Mouse (Mus musculus): ENCODE data around the gene Notch2.

Gene Notch2

DNA sequence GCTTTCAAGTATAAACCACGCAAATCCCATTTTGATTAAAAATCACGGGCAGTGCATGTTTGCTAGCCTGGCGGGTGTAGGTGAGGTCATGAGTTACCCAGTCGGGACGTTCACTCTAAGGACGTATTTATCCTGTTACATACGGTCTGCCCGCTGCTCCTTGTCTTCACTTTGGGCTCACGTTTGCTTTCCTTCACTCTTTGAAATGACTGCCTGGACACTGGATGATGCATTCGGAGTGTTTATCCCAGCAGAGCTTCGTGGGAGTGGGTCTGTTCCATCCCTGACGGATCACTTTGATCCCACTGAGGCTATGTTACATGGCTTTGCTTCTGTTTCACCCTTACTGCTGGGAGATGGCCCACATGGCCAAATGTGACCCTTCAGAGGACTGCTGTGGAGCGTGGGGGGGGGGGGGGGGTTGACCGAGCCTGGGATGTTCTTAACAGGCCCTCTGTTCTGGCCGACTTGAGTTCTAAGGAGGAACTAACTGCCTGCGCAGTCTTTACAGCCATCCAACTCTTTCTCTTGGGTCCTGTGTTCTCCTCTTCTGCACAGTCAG is 38.2 kb downstream of the Notch2 start:
- peak in 1 of 2 experiments; percentile 10 for DNase-seq (ENCODE audit: low spot score in 2 of 2)

DNA sequence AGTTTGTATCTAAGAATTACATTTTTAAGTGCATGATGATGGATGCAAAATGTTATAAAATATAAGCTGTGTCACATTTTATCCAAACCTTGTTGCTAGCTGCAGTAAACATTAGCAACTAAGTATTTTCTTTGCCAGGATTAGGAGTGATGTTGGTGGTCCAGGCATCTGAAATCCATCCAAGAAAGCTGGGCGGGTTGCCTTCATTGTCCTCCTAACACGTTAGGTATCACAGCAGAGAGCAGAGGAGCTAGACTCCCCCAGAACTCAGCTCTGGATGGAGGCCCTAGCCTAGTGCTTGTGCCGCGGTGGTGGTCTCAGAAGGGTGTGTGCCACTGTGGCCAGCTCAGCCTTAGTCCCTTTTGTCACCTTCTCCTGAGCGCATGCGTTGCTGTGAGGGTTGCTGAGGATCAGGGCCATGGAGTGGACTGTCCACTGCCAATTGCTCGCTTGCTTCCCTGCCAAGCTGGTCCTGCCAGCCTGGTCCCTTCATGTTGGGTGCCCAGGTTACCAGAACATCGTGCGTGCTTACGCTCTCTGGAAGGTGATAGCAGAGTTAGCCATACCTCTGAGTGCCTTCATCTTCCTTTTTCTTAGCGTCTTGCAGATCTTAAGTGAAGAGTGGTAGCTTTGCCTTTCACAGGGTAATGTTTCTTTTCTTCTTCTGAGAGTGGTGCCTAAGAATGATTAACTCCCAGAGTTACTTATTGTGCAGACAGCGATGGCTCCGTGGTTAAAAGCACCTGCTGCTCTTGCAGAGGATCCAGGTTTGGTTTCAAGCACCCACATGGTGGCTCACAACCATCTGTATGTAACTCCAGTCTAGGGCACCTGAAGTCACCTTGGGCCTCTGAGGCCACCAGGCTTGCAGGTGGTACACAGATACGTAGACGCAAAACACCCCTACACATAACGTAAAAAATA is 39.4 kb downstream of the Notch2 start:
- no peak for DNase-seq (ENCODE audit: low spot score in 2 of 2)

DNA sequence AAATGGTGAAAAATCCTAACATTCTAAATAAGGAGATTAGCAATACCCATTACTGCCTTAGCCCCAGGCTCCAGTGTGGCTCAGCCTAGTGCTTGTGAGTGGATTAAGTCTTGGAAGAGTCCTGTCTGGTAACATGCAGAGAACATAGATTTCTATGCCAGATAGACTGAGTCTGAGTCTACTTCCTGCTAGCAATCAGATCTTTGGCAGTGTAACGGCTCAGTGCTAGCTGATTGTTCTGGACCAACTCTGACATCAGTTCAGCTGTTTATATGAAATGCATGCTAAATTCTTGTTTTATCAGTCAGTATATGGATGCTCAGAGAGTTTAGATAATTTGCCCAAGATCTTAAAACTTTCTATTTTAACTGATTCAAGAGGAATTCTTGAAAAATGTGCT is 40.5 kb downstream of the Notch2 start:
- DNase-seq (ENCODE audit: low spot score in 2 of 2) = no peak

DNA sequence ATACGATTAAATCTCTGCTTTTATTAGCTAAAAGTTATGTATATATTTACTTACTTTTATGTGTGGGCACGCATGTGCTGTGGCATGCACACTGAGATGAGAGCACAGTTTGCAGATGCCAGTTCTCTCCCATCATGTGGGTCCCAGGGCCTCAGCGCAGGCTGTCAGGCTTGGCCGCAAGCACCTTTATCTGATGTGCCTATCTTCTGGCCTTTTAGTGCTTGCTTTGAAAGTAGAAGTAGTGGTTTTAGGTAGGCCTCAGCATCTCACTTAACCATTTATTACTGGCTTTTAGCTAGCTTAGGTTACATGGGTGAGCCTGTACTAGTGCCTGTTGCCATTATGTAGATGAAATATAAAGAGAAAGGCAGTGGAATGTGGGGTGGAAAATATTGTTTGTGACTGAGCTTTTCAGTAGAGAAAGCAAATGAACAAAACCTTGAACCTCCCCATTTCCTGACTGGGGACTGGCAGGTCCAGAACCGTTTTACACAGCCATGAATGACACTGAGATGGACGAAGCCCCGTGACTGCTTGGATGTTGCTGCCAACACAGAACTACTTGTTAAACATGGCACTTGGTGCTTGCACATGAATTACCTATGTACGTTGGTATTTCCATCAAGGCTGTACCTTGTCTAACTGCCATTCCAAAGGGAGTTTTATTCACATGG is 41.1 kb downstream of the Notch2 start:
- no peak for DNase-seq (ENCODE audit: low spot score in 2 of 2)

DNA sequence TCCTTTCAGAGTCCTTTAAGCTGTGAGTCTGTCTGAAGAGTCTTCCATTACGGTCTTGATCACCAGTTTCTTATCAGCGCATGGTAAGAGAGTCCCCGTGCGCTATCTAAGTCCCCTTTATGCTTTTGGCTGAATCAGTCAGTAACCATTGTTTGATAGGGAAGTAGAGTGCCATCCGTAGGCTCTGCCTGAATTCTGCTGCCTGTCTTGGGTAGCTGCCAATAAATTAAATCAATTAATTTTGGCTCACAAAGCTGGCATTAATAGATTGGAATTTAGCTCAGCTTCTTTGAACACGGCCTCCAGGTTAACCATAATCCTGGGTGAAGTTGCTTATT is 41.6 kb downstream of the Notch2 start:
- no peak for DNase-seq (ENCODE audit: low spot score in 2 of 2)

DNA sequence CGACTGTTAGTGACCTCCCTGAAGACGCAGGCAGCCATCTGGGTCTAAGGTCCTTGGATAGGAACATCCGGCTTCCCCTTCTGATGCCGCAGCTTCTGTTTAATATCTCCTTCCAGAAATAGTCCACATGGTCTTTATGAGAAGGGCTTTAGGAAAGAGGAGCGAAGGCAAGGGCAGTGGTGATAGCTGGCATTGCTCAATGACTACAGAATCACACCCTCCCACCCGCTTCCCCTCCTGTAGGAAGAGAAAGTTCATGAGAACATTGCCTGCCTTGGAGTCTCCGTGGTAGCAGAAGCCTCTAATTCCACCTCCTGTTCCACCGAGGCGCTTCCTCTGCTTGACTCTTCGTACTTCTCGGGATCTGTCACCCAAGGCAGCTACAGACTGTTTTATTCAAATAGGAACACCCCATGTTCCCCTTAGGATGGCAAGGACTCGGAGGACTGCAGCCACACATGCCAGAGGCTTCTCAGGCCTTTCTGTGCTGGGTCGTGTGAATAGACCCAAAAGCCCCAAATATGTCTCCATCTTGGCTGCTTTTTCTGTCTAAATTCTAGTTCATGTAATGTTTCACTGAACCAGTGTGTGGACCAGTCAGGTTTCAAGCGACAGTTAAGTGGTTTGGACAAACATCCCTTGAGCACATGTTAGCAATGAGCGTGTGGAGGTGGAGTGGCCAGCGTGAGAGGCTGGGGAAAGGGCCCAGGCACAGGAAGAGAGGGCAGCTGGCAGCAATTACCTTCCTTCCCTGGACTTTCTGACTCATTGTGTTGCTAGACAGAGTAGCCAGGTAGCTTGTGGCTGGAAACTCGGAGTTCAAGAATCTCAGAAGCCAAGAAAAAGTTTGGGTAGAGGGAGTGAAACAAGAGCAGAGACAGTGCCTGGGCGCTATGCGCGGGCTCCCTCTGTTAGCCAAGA is 42.7 kb downstream of the Notch2 start:
- DNase-seq (ENCODE audit: low spot score in 2 of 2) = no peak

DNA sequence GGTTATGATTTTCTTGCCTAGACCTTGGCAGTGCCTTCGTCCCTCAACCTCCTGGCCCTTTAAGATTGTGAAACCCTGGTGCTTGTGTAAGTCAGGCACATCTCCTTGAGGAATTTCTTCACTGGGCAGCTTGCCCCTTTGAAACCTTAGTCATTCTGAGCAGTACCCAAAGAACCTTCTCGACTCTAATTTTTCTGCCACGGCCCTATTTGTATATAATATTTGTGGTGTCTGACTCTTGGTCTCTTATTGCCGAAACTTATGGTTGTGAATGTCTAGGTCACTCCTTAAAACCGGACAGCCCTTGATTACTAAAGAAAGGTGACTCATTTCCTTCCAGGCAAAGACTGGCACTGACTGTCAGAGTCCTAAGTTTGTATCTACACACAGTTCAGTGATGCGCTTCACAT is 43.6 kb downstream of the Notch2 start:
- no peak for DNase-seq (ENCODE audit: low spot score in 2 of 2)

DNA sequence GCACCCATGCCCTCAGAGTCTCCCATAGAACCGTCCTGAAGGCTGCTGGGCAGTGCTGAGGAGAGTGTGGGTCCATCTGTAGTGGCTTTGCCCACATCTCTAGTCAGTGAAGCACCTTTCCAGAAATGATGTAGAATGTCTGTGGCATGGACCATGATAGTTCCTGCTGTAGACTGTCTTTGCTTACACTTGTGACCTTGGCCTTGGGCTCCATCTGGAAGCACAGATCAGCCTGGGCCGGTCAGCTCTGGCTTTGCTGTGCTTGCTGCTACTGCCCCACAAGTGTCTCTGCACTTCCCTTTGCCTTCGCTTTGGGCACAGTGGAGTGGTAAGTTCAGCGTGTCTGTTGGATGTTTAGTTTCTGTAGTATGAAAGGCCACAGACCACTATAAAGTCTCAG is 45.7 kb downstream of the Notch2 start:
- DNase-seq (ENCODE audit: low spot score in 2 of 2) = no peak

DNA sequence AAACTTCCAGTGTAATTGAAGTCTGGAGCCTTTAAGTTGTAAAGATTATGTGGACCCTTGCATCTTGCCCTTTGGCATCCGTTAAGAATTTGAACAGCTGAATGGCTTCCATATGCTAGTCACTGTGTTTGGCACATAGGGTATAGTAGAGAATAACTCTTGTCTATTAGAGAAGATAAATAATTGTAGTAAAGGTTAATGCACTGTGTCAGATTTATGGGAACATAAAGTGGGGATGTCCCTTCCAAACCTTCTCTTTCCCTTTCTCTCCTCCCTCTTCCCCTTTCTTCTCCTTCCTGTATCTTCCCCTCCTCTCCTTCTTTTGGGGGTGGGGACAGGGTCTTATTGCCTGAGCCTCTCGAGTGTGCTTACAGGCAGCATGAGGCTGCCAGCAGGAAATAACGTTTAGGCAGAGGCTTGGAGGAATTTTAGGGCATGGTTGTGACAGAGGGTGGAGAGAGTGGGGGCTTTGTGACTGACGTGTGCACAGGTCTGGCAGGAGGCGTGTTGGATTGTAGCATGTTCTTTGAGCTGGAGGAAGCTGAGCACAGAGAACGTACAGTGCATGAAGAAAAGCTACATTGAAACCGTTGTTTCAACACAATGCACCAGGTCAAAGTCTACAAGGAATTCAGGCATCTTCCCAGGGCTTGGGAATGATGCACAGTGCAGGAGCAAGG is 47.8 kb downstream of the Notch2 start:
- DNase-seq (ENCODE audit: low spot score in 2 of 2) = no peak

DNA sequence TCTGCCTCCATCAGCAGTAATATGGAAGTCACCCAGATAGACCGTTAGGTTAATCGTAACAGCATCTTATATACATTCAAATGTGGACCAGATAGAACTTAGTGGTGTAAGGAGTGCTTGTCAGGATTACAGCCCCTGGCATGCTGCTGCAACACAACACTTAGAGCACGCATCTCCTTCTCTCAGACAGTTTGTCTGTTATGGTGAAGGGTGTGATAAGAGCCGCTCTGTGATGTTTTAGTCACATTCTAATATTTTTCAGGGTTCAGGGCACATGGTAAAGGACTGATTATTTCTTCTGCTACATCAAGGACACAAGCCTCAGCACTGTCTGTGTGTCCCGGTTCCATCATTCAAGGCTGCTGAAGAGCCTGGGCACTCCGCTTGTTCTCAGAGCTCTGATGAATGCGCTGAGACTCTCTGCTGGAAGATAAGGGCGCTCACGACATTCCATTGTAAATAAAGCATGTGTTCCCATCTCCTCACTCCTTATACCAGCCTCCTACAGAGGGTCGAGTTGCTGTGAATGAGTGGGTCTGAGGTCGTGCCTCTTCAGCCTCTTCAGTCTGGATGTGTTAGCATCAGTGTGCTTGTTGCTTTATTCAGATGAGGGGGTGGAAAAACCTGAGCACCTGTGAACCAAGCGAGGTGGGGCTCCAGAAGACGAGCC is 48.5 kb downstream of the Notch2 start:
- no peak for DNase-seq (ENCODE audit: low spot score in 2 of 2)

DNA sequence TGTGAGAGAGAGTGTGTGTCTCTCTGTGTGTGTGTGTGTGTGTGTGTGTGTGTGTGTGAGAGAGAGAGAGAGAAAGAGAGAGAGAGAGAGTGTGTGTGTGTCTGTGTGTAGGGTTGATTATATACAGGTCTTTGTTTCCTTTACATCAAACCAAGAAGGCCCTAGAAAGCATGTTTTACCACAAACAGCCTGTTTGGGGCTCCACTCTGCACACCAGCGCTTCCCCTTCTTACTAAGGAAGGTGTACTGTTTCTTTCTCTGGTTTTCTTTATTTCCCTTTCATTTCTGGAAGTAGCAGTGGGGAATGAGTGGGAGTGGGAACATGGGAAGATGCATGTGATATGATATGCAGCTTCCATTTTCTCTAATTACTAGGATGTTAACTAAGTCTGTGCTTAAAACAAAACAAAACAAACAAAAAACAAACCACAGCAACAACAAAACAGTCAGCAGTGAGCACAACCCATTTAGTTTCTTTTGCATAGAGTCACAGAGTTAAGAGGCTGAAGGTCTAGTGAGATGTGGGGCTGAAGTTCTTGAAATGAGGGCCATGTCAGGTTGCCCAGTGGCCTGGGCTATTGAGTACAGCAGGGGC is 49.4 kb downstream of the Notch2 start:
- no peak for DNase-seq (ENCODE audit: low spot score in 2 of 2)

DNA sequence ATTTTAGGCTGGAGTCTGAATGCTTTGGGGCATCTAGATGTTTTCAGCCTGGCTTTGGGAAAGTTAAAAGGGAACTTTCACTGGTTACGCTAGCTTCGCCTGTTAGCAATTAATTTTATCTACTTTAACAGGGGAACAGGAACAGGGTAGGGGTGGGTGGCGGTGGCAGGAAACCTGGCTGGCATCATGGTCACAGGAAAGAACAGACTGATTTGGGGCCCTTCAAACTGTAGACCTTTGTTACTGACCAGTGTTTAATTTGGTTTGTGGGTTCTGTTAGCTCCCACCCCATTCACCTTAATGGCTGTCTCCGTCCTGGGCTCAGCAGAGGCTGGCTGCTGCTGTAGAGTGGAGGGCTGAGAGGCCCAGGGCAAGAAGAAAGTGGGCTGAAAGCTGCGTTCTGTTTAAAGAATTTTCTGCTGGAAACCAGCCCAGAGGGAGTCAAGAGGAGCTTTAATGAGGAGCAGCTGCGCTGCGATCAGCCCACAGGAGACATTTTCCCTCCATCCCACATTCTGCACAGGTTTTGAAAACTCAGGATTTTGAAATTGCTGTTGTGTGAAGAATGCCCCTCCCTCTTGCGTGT is 50.0 kb downstream of the Notch2 start:
- no peak for DNase-seq (ENCODE audit: low spot score in 2 of 2)

DNA sequence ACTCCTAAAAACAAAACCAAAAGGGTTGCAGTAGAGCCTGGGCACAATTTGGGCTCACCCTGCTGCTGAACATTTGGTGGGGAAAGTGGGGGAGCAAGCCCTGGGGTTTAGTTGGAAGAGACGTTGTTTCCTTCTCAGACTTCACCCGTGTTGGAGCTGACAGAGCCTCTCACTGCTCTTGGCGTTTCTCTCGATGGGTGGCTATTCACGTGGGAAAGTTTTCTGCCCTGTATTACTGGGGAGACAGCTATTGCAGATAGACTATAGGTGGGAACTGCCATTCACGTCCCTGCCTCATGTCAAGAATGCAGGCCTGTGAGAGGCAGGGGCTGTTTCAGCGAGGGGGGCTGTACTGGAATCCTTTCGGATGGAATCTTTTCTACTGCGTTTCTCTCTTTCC is 50.5 kb downstream of the Notch2 start:
- DNase-seq (ENCODE audit: low spot score in 2 of 2) = no peak

DNA sequence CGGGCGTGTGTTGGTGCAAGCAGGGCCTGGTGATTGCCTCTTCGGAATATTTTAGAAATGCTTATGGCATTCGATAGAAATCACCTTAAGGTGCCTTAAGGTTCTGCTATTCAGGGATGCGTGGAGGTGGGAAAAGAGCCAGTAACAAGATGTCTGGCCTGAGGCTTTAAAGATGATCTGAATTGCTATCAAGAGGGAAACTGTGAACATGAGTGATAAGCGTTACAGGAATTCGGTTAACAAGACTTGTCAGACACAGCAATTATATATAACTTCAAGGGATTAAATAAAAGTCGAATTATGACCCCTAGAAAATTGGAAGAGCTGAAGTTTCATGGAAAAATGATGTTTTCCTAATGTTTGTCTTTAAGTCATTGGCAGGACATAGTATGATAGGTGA is 51.7 kb downstream of the Notch2 start:
- DNase-seq (ENCODE audit: low spot score in 2 of 2) = no peak

DNA sequence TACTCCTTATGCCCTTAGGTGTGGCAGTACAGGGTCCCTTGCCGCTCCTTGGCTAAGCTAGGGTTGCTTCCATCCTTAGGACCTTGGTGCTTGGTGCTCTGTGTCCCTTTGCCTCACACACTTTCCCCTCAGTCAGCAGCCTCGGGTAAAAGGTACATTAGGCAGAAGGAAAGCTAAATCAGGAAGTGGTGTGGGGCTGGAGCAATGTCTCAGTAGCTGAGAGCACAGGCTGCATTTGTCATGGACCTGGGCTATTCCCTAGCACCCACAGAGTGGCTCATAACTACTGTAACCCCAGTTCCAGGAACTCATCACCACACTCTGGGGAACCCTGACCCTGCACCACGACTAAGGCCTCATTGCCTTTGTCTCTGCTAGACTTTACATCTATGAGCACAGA is 53.1 kb downstream of the Notch2 start:
- DNase-seq (ENCODE audit: low spot score in 2 of 2) = no peak

DNA sequence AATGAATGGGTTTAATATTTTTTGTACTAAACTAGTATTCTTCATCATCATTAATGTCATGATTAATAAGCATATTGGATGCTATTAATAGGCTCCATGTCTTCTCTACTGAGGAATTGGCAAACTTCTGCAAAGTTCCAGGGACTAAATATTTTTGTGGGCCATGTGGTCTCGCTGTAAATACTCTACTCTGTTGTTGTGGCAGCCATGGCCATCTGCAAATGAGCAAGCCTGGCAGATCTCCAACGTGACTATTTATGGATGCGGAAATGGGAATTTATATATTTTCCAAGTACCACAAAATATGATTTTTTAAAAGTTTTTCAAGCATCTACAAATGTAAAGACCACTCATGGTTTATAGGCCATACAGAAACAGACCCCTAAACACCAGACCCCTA is 54.1 kb downstream of the Notch2 start:
- DNase-seq (ENCODE audit: low spot score in 2 of 2) = no peak

DNA sequence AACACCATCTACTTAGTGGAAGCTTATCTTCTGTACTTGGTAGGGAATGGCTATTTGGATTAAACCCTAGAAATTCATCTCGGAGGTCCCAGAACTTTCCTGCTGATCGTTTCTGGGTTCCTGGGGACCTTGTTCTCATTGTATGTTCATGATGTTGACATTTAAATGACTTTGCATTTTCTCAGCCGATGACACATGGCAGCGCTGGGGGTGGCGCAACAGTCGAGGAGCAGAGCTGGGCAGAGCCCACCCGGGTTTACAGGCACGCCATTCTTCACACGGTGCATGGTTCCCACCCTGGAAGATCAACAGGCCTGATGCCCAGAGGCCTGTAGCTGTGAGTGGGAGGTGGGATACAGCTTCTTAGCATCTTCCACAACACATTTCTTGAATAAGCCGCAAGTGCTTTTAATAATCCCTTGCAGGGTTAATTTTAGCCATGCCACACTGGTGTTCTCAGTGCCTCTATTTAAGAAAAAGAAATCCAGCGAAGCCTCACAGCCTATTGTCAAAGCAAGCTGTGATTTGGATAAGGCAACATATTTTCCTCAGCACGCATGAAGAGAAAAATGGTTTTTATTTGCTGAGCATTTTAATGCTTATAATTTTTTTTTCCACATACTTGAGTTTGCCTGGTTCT is 54.6 kb downstream of the Notch2 start:
- DNase-seq (ENCODE audit: low spot score in 2 of 2) = no peak

DNA sequence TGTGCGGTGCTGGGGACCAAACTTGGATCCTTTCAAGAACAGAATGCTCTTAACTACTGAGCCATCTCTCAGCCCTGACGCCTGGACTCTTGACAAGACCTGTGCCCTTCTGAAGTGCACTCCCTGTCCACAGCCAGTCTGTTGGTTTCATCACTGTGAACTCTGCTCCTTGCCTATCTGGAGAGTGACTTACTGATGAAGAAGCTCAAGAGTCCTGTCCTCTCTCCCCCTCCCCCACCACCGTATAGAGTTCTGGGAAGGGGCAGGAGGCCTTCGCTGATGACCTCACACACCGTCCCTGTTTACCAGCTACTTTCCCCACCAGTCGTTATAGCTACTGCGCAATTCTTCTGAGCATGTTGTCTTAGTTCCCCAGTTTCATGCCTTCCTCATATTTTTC is 55.8 kb downstream of the Notch2 start:
- no peak for DNase-seq (ENCODE audit: low spot score in 2 of 2)

DNA sequence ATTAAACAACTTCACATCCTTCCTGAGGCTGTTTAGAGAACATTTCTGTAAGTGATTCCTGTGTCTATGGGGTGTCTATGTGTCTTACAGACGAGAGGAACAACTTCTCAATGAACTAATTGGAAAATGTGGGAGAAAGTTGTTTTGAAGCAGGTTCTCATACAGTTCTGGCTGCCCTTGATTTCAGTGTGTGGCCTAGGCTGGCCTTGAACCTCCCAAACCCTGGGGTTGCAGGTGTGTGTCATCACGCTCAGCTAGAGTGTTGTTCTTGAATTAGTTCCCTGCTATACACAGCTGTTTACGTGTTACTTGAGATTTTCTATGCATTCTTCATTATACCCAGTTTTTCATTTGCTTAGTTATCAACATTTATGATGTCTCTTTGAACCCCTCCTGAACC is 56.5 kb downstream of the Notch2 start:
- no peak for DNase-seq (ENCODE audit: low spot score in 2 of 2)

DNA sequence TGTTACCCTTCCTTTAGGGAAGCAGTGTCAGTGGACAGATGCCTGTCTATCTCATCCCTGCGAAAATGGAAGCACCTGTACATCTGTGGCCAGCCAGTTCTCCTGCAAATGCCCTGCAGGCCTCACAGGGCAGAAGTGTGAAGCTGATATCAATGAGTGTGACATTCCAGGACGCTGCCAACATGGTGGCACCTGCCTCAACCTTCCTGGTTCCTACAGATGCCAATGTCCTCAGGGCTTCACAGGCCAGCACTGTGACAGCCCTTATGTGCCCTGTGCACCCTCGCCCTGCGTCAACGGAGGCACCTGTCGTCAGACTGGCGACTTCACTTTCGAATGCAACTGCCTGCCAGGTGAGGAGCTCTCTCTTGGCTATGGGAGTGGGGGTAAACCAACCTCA is 59.2 kb downstream of the Notch2 start:
- DNase-seq (ENCODE audit: low spot score in 2 of 2) = no peak
